Comparison of ENCODE assay signal across 20 mouse cellular contexts in genomic region chr2:3165890-3166605, GRCm38 (mm10). TPM values are rescaled to one million over a fixed set of nuclear protein-coding genes. Genes with fewer than 3 reads are reported as not detected.
DNase-seq lines count a peak whose midpoint lies in the region; ATAC-seq lines count a peak whose summit lies in the region.
"Had no signal": no experiment of that assay in that cellular context is flagged by ENCODE, and none has a peak within 500 bp of the region (broad histone marks: within the 10 kb centered on the region; RNA-seq: fewer than 3 reads in every experiment).

No protein-coding gene starts in this region.

- DNase-seq in kidney, adult 11 months: peak; percentile 48
- DNase-seq in midbrain, embryonic 11.5 days (ENCODE audit: low spot score, missing footprints): no peak
- DNase-seq in midbrain, embryonic 14.5 days: no peak
- peak; percentile 72 to 80 for DNase-seq in kidney, postnatal 25 days
- DNase-seq in embryo, embryonic 9.5 days (ENCODE audit: extremely low spot score): no peak
- no peak for DNase-seq in left cerebral cortex, postnatal 25 days (ENCODE audit: low spot score in 2 of 2)
- DNase-seq: adrenal gland, postnatal 14 days; cerebellum, adult 11-12 months; cerebellum, postnatal 36 days; forebrain, postnatal 0 days; gastrocnemius, postnatal 10 days; heart, postnatal 10 days; liver, postnatal 0 days had no signal

- intact Hi-C loops in left cerebral cortex, postnatal 25 days (cut with DNase I): no loop called here

- WGBS in kidney, embryonic 14.5 days: 67% methylated on average over 7 of the region's 7 CpGs
- WGBS in midbrain, embryonic 11.5 days: 69% methylated on average over 7 of the region's 7 CpGs
- 79% methylated on average over 7 of the region's 7 CpGs for WGBS in midbrain, embryonic 14.5 days

- no peak for ATAC-seq in kidney, embryonic 14.5 days (ENCODE audit: low FRiP score, low TSS enrichment)
- peak; percentile 23; the same call in 1 of the 2 replicates for ATAC-seq in midbrain, embryonic 11.5 days (ENCODE audit: low FRiP score)
- no peak for ATAC-seq in midbrain, embryonic 14.5 days (ENCODE audit: low FRiP score, low TSS enrichment)
- ATAC-seq: activated CD4-positive, CD25-positive, alpha-beta regulatory T cell, adult 4 months; forebrain, postnatal 0 days; intestine, embryonic 16.5 days; liver, postnatal 0 days; Patski had no signal

- no peaks in the 10 kb centered on the region for H3K36me3 ChIP-seq in kidney, embryonic 14.5 days (ENCODE audit: control insufficient read depth, insufficient read depth, low read length)
- H3K36me3 ChIP-seq in midbrain, embryonic 11.5 days (ENCODE audit: control insufficient read depth, insufficient read depth, low read length): no peaks in the 10 kb centered on the region
- no peaks in the 10 kb centered on the region for H3K36me3 ChIP-seq in midbrain, embryonic 14.5 days (ENCODE audit: control insufficient read depth, insufficient read depth, low read length)
- H3K36me3 ChIP-seq: embryonic facial prominence, embryonic 12.5 days; hindbrain, embryonic 15.5 days; midbrain, embryonic 12.5 days had no signal

- no peak overlapping the region for H3K27ac ChIP-seq in kidney, embryonic 14.5 days (ENCODE audit: low read depth, low read length)
- H3K27ac ChIP-seq in midbrain, embryonic 11.5 days (ENCODE audit: low read depth, low read length): no peak overlapping the region
- no peak overlapping the region for H3K27ac ChIP-seq in midbrain, embryonic 14.5 days (replicated peaks; ENCODE audit: low read depth, low read length)
- H3K27ac ChIP-seq: embryonic facial prominence, embryonic 12.5 days; hindbrain, embryonic 15.5 days; midbrain, embryonic 12.5 days had no signal

- no peaks in the 10 kb centered on the region; the same call in 1 of the 2 replicates for H3K4me1 ChIP-seq in kidney, embryonic 14.5 days (ENCODE audit: control insufficient read depth, insufficient read depth, low read length)
- H3K4me1 ChIP-seq in midbrain, embryonic 11.5 days (ENCODE audit: control insufficient read depth, insufficient read depth, low read length): peaks cover 2% of the 10 kb centered on the region; the same call in 1 of the 2 replicates
- peaks cover 24% of the 10 kb centered on the region for H3K4me1 ChIP-seq in midbrain, embryonic 14.5 days (ENCODE audit: control insufficient read depth, insufficient read depth, low read length)
- H3K4me1 ChIP-seq: embryonic facial prominence, embryonic 12.5 days had no signal

- no peak overlapping the region for H3K4me3 ChIP-seq in kidney, embryonic 14.5 days (ENCODE audit: low read length)
- no peak overlapping the region for H3K4me3 ChIP-seq in midbrain, embryonic 11.5 days (ENCODE audit: low read depth, low read length)
- H3K4me3 ChIP-seq in midbrain, embryonic 14.5 days (replicated peaks; ENCODE audit: low read depth, low read length): no peak overlapping the region
- H3K4me3 ChIP-seq: embryonic facial prominence, embryonic 12.5 days; hindbrain, embryonic 15.5 days; midbrain, embryonic 12.5 days had no signal

- no peaks in the 10 kb centered on the region for H3K9me3 ChIP-seq in kidney, embryonic 14.5 days (ENCODE audit: control insufficient read depth, low read length)
- no peaks in the 10 kb centered on the region for H3K9me3 ChIP-seq in midbrain, embryonic 11.5 days (ENCODE audit: control insufficient read depth, low read length)
- H3K9me3 ChIP-seq in midbrain, embryonic 14.5 days (ENCODE audit: control insufficient read depth, low read length): no peaks in the 10 kb centered on the region
- H3K9me3 ChIP-seq: embryonic facial prominence, embryonic 12.5 days; hindbrain, embryonic 15.5 days; midbrain, embryonic 12.5 days had no signal

- H3K27me3 ChIP-seq in kidney, embryonic 14.5 days (ENCODE audit: control insufficient read depth, insufficient read depth, low read length): no peaks in the 10 kb centered on the region
- H3K27me3 ChIP-seq in midbrain, embryonic 11.5 days (ENCODE audit: control insufficient read depth, insufficient read depth, low read length): no peaks in the 10 kb centered on the region
- no peaks in the 10 kb centered on the region for H3K27me3 ChIP-seq in midbrain, embryonic 14.5 days (ENCODE audit: control insufficient read depth, insufficient read depth, low read length)
- H3K27me3 ChIP-seq: embryonic facial prominence, embryonic 12.5 days; hindbrain, embryonic 15.5 days; midbrain, embryonic 12.5 days; Patski had no signal

- no peak overlapping the region for H3K9ac ChIP-seq in kidney, embryonic 14.5 days (ENCODE audit: low read depth, low read length)
- H3K9ac ChIP-seq in midbrain, embryonic 11.5 days (ENCODE audit: low read length): no peak overlapping the region
- no peak overlapping the region for H3K9ac ChIP-seq in midbrain, embryonic 14.5 days (replicated peaks; ENCODE audit: low read length)
- H3K9ac ChIP-seq: embryonic facial prominence, embryonic 12.5 days; forebrain, postnatal 0 days; hindbrain, embryonic 15.5 days; liver, postnatal 0 days; midbrain, embryonic 12.5 days had no signal

- no peak overlapping the region for H3K4me2 ChIP-seq in kidney, embryonic 14.5 days (replicated peaks; ENCODE audit: low read depth, low read length)
- no peak overlapping the region for H3K4me2 ChIP-seq in midbrain, embryonic 11.5 days
- no peak overlapping the region for H3K4me2 ChIP-seq in midbrain, embryonic 14.5 days (ENCODE audit: low read length)
- H3K4me2 ChIP-seq: embryonic facial prominence, embryonic 12.5 days; hindbrain, embryonic 15.5 days; midbrain, embryonic 12.5 days had no signal

RNA-seq across cellular contexts. Expression of gene Fam171a1, which starts 52.0 kb away (rescaled TPM):
- 24.3 and 55.7 TPM in 2 replicates for polyA plus RNA-seq in kidney, embryonic 14.5 days (2014; fragmentation: Nextera tagmentation; extraction: Ambion mirVana)
- polyA plus RNA-seq in midbrain, embryonic 11.5 days (2014; fragmentation: Nextera tagmentation; extraction: Ambion mirVana): 45.8 and 47.3 TPM in 2 replicates
- 30.3 and 50.9 TPM in 2 replicates for polyA plus RNA-seq in midbrain, embryonic 14.5 days (2014; fragmentation: Nextera tagmentation; extraction: Ambion mirVana)
- total RNA-seq in left cerebral cortex, postnatal 25 days (2021): 10 to 100 TPM; 71.0 to 74.3 TPM
- polyA plus RNA-seq: activated CD4-positive, CD25-positive, alpha-beta regulatory T cell, adult 4 months had no signal

Comparison
In these comparisons a context has a peak if more than half of its experiments do, and no peak if none do; other contexts are left out.
1. DNase-seq: peak in kidney, adult 11 months (single experiment) and kidney, postnatal 25 days (2 of 2); none in midbrain, embryonic 11.5 days (single experiment), midbrain, embryonic 14.5 days (single experiment), embryo, embryonic 9.5 days (single experiment) and left cerebral cortex, postnatal 25 days (0 of 2).